Mouse (Mus musculus) left cerebral cortex, adult 18-20 months (tissue): ENCODE data around the gene Siglecf. TPM values are rescaled to one million over a fixed set of nuclear protein-coding genes. Genes with fewer than 3 reads are reported as not detected.

Experiments used
- DNase-seq, 2 experiments: peaks; one replicate each; pipeline ENCODE4 v3.0.0; 2021 to 2022; ENCODE audit warnings: low spot score in 2 of 2, mixed read lengths in 1 of 2
- total RNA-seq, 2 experiments: library from RNA; stranded (reverse); gene quantifications; 2 replicates each; pipeline ENCODE4 v1.2.3; 2021

Siglecf gene
- total RNA-seq, 2 experiments from 2014 or later: 0.49 to 0.66 TPM

DNA sequence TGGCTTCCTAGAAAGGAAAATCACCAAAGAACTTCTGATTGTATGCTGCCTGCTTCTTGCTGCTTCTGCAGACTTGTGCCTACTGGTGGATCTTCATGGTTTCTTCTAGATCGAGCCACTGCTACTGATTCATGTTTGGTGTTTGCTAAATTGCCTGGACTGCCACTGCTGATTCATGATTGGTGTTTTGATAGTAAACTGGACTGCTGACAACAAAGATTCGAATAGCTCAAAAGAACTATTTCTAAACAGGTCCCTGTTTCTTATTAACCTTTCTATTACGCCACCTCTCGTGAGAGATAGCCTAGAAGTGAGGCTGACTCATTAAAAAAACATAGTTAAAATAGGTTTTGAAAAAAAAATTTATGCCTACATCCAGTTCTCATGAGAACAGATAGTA, 10.9 kb downstream of the Siglecf start:
- DNase-seq: no peak

DNA sequence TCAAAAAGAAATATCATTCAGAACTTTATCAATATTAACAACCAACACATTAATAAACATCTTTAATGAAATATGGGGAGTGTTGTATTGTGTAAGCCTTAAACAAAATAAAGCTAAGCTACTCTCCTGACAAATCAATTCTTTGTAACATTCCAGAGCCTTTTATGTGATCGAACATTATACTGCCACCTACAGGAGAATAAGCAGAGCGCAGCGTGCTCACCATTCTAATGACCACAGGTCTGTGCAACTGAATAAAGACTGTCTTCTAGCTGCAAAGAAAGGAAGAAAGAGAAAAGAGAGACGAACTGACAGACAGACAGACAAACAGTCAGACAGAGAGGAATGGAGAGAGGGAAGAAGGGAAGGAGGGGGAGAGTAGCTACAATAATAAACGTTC, 27.1 kb downstream of the Siglecf start:
- peak; percentile 6 to 22 for DNase-seq

DNA sequence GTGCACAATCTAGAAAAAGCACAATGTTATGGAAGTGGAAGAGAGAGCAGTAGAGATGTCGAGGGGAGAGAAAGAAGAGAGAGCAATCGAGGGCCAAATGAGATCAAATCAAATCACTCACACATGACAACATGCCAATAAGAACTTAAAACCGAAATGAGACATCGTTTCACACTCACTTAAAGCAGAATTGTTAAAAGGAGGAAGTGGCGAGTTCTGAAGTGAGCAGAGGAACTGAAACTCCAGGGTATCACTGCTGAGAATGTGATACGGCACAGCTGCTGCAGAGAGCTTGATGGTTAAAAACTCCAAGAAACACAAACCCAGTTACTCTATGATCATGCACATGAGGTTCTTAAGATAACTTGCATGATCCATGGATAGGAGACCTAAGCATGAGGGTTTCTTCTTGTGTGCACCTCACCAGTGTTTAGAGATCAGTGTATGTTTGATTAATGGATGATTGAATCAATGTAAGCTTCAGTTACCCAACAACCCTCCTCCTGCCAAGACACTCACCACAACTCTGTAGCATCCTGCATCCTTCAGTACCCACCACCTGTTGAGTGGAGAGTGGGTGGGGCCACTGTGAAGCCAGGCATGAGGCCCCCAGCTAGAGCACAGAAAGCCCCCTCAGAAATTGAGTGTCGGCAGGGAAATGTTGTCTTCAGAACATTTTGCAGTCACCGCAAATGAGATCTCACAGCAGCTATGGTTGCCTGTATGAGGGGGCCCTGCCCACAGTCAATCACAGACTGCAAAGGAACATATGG, 41.4 kb downstream of the Siglecf start:
- no peak for DNase-seq

DNA sequence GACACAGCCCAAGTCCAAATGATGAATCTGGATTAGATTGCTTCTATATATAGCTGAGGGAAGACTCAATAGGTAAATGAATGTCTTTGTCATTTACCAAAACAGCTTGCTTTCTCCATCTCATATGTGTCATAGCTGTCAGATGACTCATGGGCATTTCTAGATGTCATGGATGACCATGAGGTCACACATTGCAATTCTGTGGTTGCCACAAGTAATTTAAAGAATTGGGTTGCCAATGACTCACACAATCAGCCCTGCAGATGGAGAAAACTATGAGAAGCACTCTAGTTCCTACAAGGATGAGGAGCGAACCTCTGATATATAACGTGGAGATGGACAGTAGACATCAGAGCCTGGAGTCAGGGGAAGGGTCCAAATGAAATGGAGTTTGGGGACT, 48.4 kb downstream of the Siglecf start:
- DNase-seq: no peak

DNA sequence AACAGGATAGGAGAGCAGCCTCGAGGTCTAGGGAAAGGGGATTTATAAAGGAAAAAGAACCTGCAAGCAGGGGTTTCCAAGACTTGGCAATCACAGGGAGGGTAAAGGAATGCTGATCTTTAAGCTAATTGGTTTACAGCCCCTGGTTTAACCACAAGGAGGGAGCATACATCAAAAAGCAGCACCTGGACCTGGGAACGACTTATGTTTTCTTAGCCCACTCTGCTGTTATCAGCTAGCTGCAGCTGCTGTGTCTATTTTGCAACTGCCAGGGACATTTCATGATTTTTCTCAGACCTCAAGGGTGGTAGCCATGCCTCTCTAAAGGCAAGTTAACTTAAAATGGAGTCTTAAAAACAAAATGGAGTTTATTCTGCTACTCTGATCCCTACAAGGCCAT, 51.6 kb downstream of the Siglecf start:
- DNase-seq: no peak

DNA sequence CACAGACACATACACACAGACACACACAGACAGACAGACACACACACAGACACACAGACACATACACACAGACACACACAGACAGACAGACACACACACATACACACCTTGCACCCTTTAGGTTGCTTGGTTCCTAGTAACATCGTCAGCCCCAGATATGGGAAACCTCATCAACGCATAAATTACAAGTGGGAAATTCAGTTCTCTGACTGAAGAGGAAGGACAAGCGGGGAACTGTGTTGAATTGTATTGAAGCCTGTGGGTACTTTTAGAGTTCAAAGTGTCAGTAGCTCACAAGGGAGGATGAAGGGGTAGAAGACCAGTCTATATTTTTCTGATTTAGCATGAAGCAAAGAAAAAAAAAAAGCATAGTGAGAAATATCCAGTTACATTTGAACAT, 56.4 kb downstream of the Siglecf start:
- no peak for DNase-seq

DNA sequence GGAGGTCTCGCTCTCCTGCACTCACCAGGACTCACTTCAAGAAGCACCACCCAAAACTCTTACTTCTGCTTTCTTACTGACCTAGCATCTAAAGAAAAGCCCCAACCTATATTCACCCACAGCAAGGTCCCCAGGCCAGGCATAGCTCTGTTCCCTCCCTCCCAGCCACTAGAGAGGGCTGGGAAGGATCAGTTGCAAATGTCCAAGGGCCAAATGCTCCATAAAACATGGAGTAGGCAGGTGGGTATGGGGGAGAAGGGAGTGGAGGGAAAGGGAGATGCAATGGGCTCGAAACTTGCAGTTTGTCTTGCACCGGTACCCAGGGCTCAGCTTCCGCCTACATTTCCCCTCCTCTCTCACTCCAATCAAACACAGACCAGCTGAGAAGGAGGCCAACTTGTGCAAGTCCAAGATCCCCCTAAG, 57.0 kb downstream of the Siglecf start, which contains the start of gene Siglecg:
Gene Siglecg, plus strand, starts transcription at position 74 of the 423 bp plus-strand sequence.
- no peak for DNase-seq

DNA sequence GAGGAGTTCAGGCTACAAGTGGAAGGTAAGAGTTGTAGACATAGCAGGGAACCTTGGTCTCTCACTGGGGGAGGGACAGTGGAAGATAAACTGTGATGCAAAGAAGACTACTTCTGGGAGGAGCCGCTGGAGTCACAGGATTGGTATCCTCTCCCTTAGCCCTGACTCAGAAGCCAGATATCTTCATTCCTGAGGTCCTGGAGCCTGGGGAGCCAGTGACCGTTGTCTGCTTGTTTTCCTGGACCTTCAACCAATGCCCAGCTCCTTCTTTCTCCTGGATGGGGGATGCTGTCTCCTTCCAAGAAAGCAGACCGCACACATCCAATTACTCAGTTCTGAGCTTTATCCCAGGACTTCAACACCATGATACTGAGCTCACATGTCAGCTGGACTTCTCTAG, 57.9 kb downstream of the Siglecf start:
- no peak for DNase-seq

Other genes starting within 250 kb of the Siglecf start
- not detected for gene Zfp936, start 237.1 kb upstream of the Siglecf start, total RNA-seq
- gene Zfp715, start 38.0 kb upstream of the Siglecf start, total RNA-seq: 10 to 100 TPM; 21.0 to 22.8 TPM
- under 1 TPM in 1 of 2 experiments, not detected in 1; 0.23 TPM for gene Siglecg, start 56.9 kb downstream of the Siglecf start, total RNA-seq
- gene Lim2, start 76.3 kb downstream of the Siglecf start, total RNA-seq: not detected
- gene Nkg7, start 85.7 kb downstream of the Siglecf start, total RNA-seq: not detected
- gene Cldnd2, start 89.4 kb downstream of the Siglecf start, total RNA-seq: not detected
- gene Etfb, start 92.7 kb downstream of the Siglecf start, total RNA-seq: 10 to 100 TPM; 59.0 to 64.5 TPM
- gene Gm45233, start 92.8 kb downstream of the Siglecf start, total RNA-seq: under 1 TPM in 1 of 2 experiments, not detected in 1; 0.81 TPM
- 1 to 10 TPM; 1.2 to 2.5 TPM for gene Vsig10l, start 111.8 kb downstream of the Siglecf start, total RNA-seq
- gene Iglon5, start 138.7 kb downstream of the Siglecf start, total RNA-seq: 10 to 100 TPM; 20.6 to 24.9 TPM
- gene 4931406B18Rik, start 154.6 kb downstream of the Siglecf start, total RNA-seq: not detected
- 1 to 10 TPM; 3.9 to 4.8 TPM for gene Cd33, start 193.1 kb downstream of the Siglecf start, total RNA-seq
- gene Zfp658, start 210.9 kb downstream of the Siglecf start, total RNA-seq: 1 to 10 TPM; 5.2 to 6.0 TPM
- gene Zfp719, start 228.3 kb downstream of the Siglecf start, total RNA-seq: 10 to 100 TPM; 16.3 to 20.9 TPM